Mouse (Mus musculus) cerebellum, adult 2 months (tissue): ENCODE results near the gene Slc2a9.

ENCODE experiments used
- CTCF ChIP-seq: fragments of 200-500 bp; IDR thresholded peaks from 2 replicates; pipeline ENCODE4 v1.5.1; 2011; ENCODE audit warnings: low read depth, mild to moderate bottlenecking, control low read depth, low read length, moderate library complexity, borderline replicate concordance; ENCODE audit not compliant: insufficient read depth
- POLR2A ChIP-seq: fragments of 200-500 bp; IDR thresholded peaks from 2 replicates; pipeline ENCODE4 v1.6.1; 2011; ENCODE audit warnings: low read length, control low read depth, borderline replicate concordance; ENCODE audit not compliant: insufficient read depth

- TF ChIP-seq CTCF (peak; percentile 47), POLR2A (no peak)
Observed at GRCm38 (mm10) chr5:38529724-38530428, 26.9 kb upstream of the Slc2a9 start.
